Mouse (Mus musculus) bone marrow, adult 2 months (tissue): Measurements from ENCODE around the gene Rnf111.

ENCODE experiments used
- CTCF ChIP-seq: fragments of 200-500 bp; IDR thresholded peaks from 2 replicates; pipeline ENCODE4 v1.5.1; 2011; ENCODE audit warnings: low read length, control low read depth; ENCODE audit not compliant: control insufficient read depth, insufficient read depth
- POLR2A ChIP-seq: fragments of 200-500 bp; IDR thresholded peaks from 2 replicates; pipeline ENCODE4 v1.6.1; 2011; ENCODE audit warnings: low read depth, mild to moderate bottlenecking, control low read depth, low read length, borderline replicate concordance; ENCODE audit not compliant: control insufficient read depth

- no peak for TF ChIP-seq CTCF
- no peak for TF ChIP-seq POLR2A
Measured at GRCm38 (mm10) chr9:70379502-70380467, 123.7 kb downstream of the Rnf111 start.
